ENCODE assay signal across 8 mouse cellular contexts in genomic region chr2:170129923-170130779, GRCm38 (mm10). TPM values are rescaled to one million over a fixed set of nuclear protein-coding genes. Genes with fewer than 3 reads are reported as not detected.
DNase-seq lines count a peak whose midpoint lies in the region; ATAC-seq and TF ChIP-seq lines count a peak whose summit lies in the region.

No protein-coding gene starts in this region.

- H3K27ac ChIP-seq in forebrain, postnatal 0 days (ENCODE audit: low read depth, low read length) = peak overlapping the region; percentile 54; the same call in 1 of the 2 replicates
- peak overlapping the region; percentile 96 for H3K27ac ChIP-seq in kidney, embryonic 15.5 days
- peak overlapping the region; percentile 44 for H3K27ac ChIP-seq in midbrain, embryonic 16.5 days (ENCODE audit: low read length)

- ATAC-seq in erythroblast, adult 5-6 weeks (replicated peaks; ENCODE audit: low FRiP score, poor library complexity, severe bottlenecking) = no peak
- no peak for ATAC-seq in forebrain, postnatal 0 days
- ATAC-seq in kidney, embryonic 15.5 days (replicated peaks; ENCODE audit: low FRiP score) = peak; percentile 50
- peak; percentile 43 for ATAC-seq in midbrain, embryonic 16.5 days

- peak overlapping the region; percentile 95 for H3K4me3 ChIP-seq in erythroblast, embryonic 14.5 days (replicated peaks)
- H3K4me3 ChIP-seq in forebrain, postnatal 0 days (ENCODE audit: low read depth, low read length) = peak overlapping the region; percentile 80
- H3K4me3 ChIP-seq in kidney, embryonic 15.5 days (replicated peaks) = peak overlapping the region; percentile 93
- peak overlapping the region; percentile 73 for H3K4me3 ChIP-seq in midbrain, embryonic 16.5 days (ENCODE audit: low read depth, low read length)

- H3K9me3 ChIP-seq in erythroblast, embryonic 14.5 days (ENCODE audit: control insufficient read depth, low read length) = no peaks in the 10 kb centered on the region
- H3K9me3 ChIP-seq in forebrain, postnatal 0 days (ENCODE audit: low read length) = no peaks in the 10 kb centered on the region
- no peaks in the 10 kb centered on the region for H3K9me3 ChIP-seq in kidney, embryonic 15.5 days (replicated peaks)
- no peaks in the 10 kb centered on the region for H3K9me3 ChIP-seq in midbrain, embryonic 16.5 days (replicated peaks; ENCODE audit: control insufficient read depth, low read length, poor library complexity, severe bottlenecking)

- DNase-seq in ZHBTc4 (ENCODE audit: low read depth, low spot score) = peak; percentile 79
- no peak for DNase-seq in forebrain, postnatal 0 days
- no peak for DNase-seq in frontal cortex, postnatal 10 days (ENCODE audit: low spot score in 2 of 2)
- DNase-seq in left cerebral cortex, adult 11 months (ENCODE audit: low spot score) = no peak

- no peaks in the 10 kb centered on the region for H3K27me3 ChIP-seq in erythroblast, embryonic 14.5 days (ENCODE audit: control insufficient read depth)
- no peaks in the 10 kb centered on the region for H3K27me3 ChIP-seq in forebrain, postnatal 0 days (ENCODE audit: insufficient read depth, low read length)
- H3K27me3 ChIP-seq in kidney, embryonic 15.5 days = no peaks in the 10 kb centered on the region
- H3K27me3 ChIP-seq in midbrain, embryonic 16.5 days (ENCODE audit: control insufficient read depth, insufficient read depth, low read depth, low read length) = peaks cover 2% of the 10 kb centered on the region; the same call in 1 of the 2 replicates

- no peak for TF ChIP-seq CTCF in forebrain, postnatal 0 days (IDR thresholded peaks at IDR 0.05; ENCODE audit: low read depth)

- 1% methylated on average over 46 of the region's 48 CpGs for WGBS in forebrain, postnatal 0 days
- WGBS in kidney, embryonic 15.5 days = under 1% methylated on average over 48 of the region's 48 CpGs
- WGBS in midbrain, embryonic 16.5 days = under 1% methylated on average over 44 of the region's 48 CpGs

- peaks cover 24% of the 10 kb centered on the region for H3K36me3 ChIP-seq in erythroblast, embryonic 14.5 days (ENCODE audit: control insufficient read depth)
- no peaks in the 10 kb centered on the region for H3K36me3 ChIP-seq in forebrain, postnatal 0 days (ENCODE audit: insufficient read depth)
- peaks cover 1% of the 10 kb centered on the region; the same call in 1 of the 2 replicates for H3K36me3 ChIP-seq in kidney, embryonic 15.5 days
- no peaks in the 10 kb centered on the region for H3K36me3 ChIP-seq in midbrain, embryonic 16.5 days (ENCODE audit: control insufficient read depth, insufficient read depth, low read length)

- peaks cover 92% of the 10 kb centered on the region for H3K4me1 ChIP-seq in erythroblast, embryonic 14.5 days (ENCODE audit: control insufficient read depth)
- no peaks in the 10 kb centered on the region for H3K4me1 ChIP-seq in forebrain, postnatal 0 days (ENCODE audit: insufficient read depth)
- H3K4me1 ChIP-seq in kidney, embryonic 15.5 days = peaks cover 74% of the 10 kb centered on the region
- peaks cover 19% of the 10 kb centered on the region for H3K4me1 ChIP-seq in midbrain, embryonic 16.5 days (ENCODE audit: control insufficient read depth, insufficient read depth, low read length)

- H3K9ac ChIP-seq in forebrain, postnatal 0 days = peak overlapping the region; percentile 60
- peak overlapping the region; percentile 98 for H3K9ac ChIP-seq in kidney, embryonic 15.5 days
- peak overlapping the region; percentile 76 for H3K9ac ChIP-seq in midbrain, embryonic 16.5 days (ENCODE audit: low read depth, low read length)

- peak overlapping the region; percentile 66 for H3K4me2 ChIP-seq in forebrain, postnatal 0 days (ENCODE audit: low read depth)
- H3K4me2 ChIP-seq in kidney, embryonic 15.5 days = peak overlapping the region; percentile 81
- peak overlapping the region; percentile 61 for H3K4me2 ChIP-seq in midbrain, embryonic 16.5 days (ENCODE audit: low read length)

RNA-seq across cellular contexts. Expression of gene Zfp217, which starts 17.8 kb away (rescaled TPM):
- 1.2 and 1.5 TPM in 2 replicates for polyA plus RNA-seq in erythroblast, embryonic 14.5 days (2012)
- 75.7 and 92.6 TPM in 2 replicates for total RNA-seq in erythroblast, adult 5-6 weeks (2015; ENCODE audit: low replicate concordance)
- total RNA-seq in erythroblast, adult 5-6 weeks (2017; ENCODE audit: low replicate concordance) = 169 and 180 TPM in 2 replicates
- total RNA-seq in forebrain, postnatal 0 days (2014; rRNA removed) = 3.3 and 3.5 TPM in 2 replicates
- 0.28 and 0.64 TPM in 2 replicates for polyA plus RNA-seq in forebrain, postnatal 0 days (2015; fragmentation: Nextera tagmentation; extraction: Ambion mirVana)
- polyA plus RNA-seq in kidney, embryonic 15.5 days (2015; fragmentation: Nextera tagmentation; extraction: Ambion mirVana) = 4.7 and 5.0 TPM in 2 replicates
- polyA plus RNA-seq in midbrain, embryonic 16.5 days (2015; fragmentation: Nextera tagmentation; extraction: Ambion mirVana) = 0.87 and 1.0 TPM in 2 replicates

Comparison
In these comparisons a context has a peak if more than half of its experiments do, and no peak if none do; other contexts are left out.
1. ATAC-seq: peak in kidney, embryonic 15.5 days (single experiment) and midbrain, embryonic 16.5 days (single experiment); none in erythroblast, adult 5-6 weeks (single experiment) and forebrain, postnatal 0 days (single experiment).
2. H3K27ac ChIP-seq: peak in every context shown above with its lines; median percentile 96 in kidney, embryonic 15.5 days; 54 in forebrain, postnatal 0 days; 44 in midbrain, embryonic 16.5 days.
3. Peak in every context shown above with its lines, with median percentiles within 50 percentile points of each other: H3K4me3 ChIP-seq, H3K4me2 ChIP-seq and H3K9ac ChIP-seq.